ENCODE assay signal across 27 mouse cellular contexts in the genomic region with DNA sequence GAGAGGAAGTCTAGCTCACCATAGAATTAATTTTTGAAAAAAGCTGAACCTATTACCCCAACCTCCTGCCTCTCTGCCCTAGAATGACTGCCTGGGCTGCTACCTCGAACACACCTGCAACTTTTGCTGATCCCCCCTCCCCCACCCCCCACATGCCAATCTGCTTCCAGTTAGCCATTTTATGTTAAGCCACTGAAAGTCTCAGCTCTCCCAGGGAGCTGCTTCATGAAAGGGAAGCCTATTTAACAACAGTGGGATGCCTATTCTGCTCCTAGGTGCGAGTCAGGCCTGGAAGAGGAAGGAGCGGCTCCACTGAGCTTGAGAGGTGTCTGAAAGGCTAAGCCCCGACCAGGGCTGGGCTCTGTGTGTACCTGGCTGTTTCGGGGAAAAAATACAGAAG. TPM values are rescaled to one million over a fixed set of nuclear protein-coding genes. Genes with fewer than 3 reads are reported as not detected.
A peak's percentile ranks its signal among the peaks of the same experiment; 100 is the strongest.
DNase-seq lines count a peak whose midpoint lies in the region; ATAC-seq and TF ChIP-seq lines count a peak whose summit lies in the region.
"Had no signal": no experiment of that assay in that cellular context is flagged by ENCODE, and none has a peak within 500 bp of the region (broad histone marks: within the 10 kb centered on the region; RNA-seq: fewer than 3 reads in every experiment).

No protein-coding gene starts in this region.

- no peak for ATAC-seq in embryonic facial prominence, embryonic 11.5 days (replicated peaks; ENCODE audit: insufficient number of reproducible peaks, low FRiP score, low TSS enrichment, low read depth)
- ATAC-seq: forebrain, embryonic 14.5 days; inflammation-experienced regulatory T-cells, adult 6 months had no signal

- TF ChIP-seq POLR2A in small intestine, adult 2 months (IDR thresholded peaks at IDR 0.05; ENCODE audit: low read depth, low read length), result no peak

- H3K27ac ChIP-seq in embryonic facial prominence, embryonic 11.5 days (replicated peaks; ENCODE audit: low read depth, low read length), result no peak overlapping the region
- peak overlapping the region; percentile 25 for H3K27ac ChIP-seq in limb, embryonic 10.5 days
- peak overlapping the region; percentile 77; the same call in 1 of the 2 replicates for H3K27ac ChIP-seq in small intestine, adult 2 months (ENCODE audit: insufficient read depth, low read depth, low read length)
- H3K27ac ChIP-seq: embryonic facial prominence, embryonic 15.5 days; forebrain, embryonic 10.5 days; heart, adult 2 months; heart, embryonic 15.5 days; hindbrain, embryonic 15.5 days had no signal

- 0 out of 2 replicates have a peak overlapping the region, but pooled peaks have one; percentile 3 for H3K4me3 ChIP-seq in E14TG2a.4 (replicated peaks; ENCODE audit: low read length)
- no peak overlapping the region for H3K4me3 ChIP-seq in embryonic facial prominence, embryonic 11.5 days (ENCODE audit: low read depth, low read length)
- H3K4me3 ChIP-seq in limb, embryonic 10.5 days, result no peak overlapping the region
- H3K4me3 ChIP-seq in small intestine, adult 2 months (ENCODE audit: low read depth, low read length), result no peak overlapping the region
- H3K4me3 ChIP-seq: embryonic facial prominence, embryonic 15.5 days; erythroblast, embryonic 14.5 days; forebrain, embryonic 10.5 days; heart, adult 2 months; heart, embryonic 15.5 days; hindbrain, embryonic 15.5 days had no signal

- H3K27me3 ChIP-seq in E14TG2a.4 (ENCODE audit: insufficient read depth, low read length), result no peaks in the 10 kb centered on the region
- no peaks in the 10 kb centered on the region for H3K27me3 ChIP-seq in embryonic facial prominence, embryonic 11.5 days (ENCODE audit: control insufficient read depth, insufficient read depth, low read length)
- H3K27me3 ChIP-seq in limb, embryonic 10.5 days (ENCODE audit: low read depth, poor library complexity, severe bottlenecking), result no peaks in the 10 kb centered on the region
- H3K27me3 ChIP-seq in small intestine, adult 2 months (ENCODE audit: control insufficient read depth, insufficient read depth, low read length), result no peaks in the 10 kb centered on the region
- H3K27me3 ChIP-seq: CH12.LX; embryonic facial prominence, embryonic 15.5 days; heart, embryonic 15.5 days; hindbrain, embryonic 15.5 days had no signal

- WGBS in embryonic facial prominence, embryonic 11.5 days, result 32% methylated on average over 5 of the region's 5 CpGs
- WGBS in limb, embryonic 10.5 days, result 23% methylated on average over 5 of the region's 5 CpGs
- whole genome bisulfite sequencing in small intestine, adult 2 months, result 63% methylated on average over 5 of the region's 5 CpGs

- H3K36me3 ChIP-seq in E14TG2a.4 (ENCODE audit: insufficient read depth, low read length), result peaks cover 7% of the 10 kb centered on the region; the same call in 1 of the 2 replicates
- no peaks in the 10 kb centered on the region for H3K36me3 ChIP-seq in embryonic facial prominence, embryonic 11.5 days (replicated peaks; ENCODE audit: control insufficient read depth, insufficient read depth, low read depth, low read length)
- no peaks in the 10 kb centered on the region for H3K36me3 ChIP-seq in limb, embryonic 10.5 days
- no peaks in the 10 kb centered on the region for H3K36me3 ChIP-seq in small intestine, adult 2 months (ENCODE audit: control insufficient read depth, insufficient read depth, low read length)
- H3K36me3 ChIP-seq: embryonic facial prominence, embryonic 15.5 days; heart, embryonic 15.5 days; hindbrain, embryonic 15.5 days had no signal

- peak; percentile 3 for DNase-seq in embryonic facial prominence, embryonic 11.5 days (ENCODE audit: low spot score)
- DNase-seq in limb, embryonic 10.5 days (ENCODE audit: low spot score), result peak; percentile 45
- no peak for DNase-seq in adrenal gland, postnatal 14 days
- no peak for DNase-seq in right cerebral cortex, postnatal 36 days (ENCODE audit: low spot score in 2 of 2)
- DNase-seq in thymus, postnatal 14 days, result no peak
- DNase-seq: adrenal gland, adult 2 months; adrenal gland, postnatal 36 days; cerebellum, adult 8-10 months; cerebellum, postnatal 14 days; embryo, embryonic 11 days; gastrocnemius, postnatal 14 days; heart, adult 2 months; heart, postnatal 14 days had no signal

- no peaks in the 10 kb centered on the region for H3K9me3 ChIP-seq in E14TG2a.4 (ENCODE audit: low read length)
- H3K9me3 ChIP-seq in embryonic facial prominence, embryonic 11.5 days (replicated peaks; ENCODE audit: control insufficient read depth, low read length), result no peaks in the 10 kb centered on the region
- no peaks in the 10 kb centered on the region for H3K9me3 ChIP-seq in limb, embryonic 10.5 days (replicated peaks)
- H3K9me3 ChIP-seq: embryonic facial prominence, embryonic 15.5 days; forebrain, embryonic 10.5 days; heart, embryonic 15.5 days; hindbrain, embryonic 15.5 days had no signal

- H3K4me1 ChIP-seq in E14TG2a.4 (replicated peaks; ENCODE audit: low read depth, low read length), result peaks cover 68% of the 10 kb centered on the region
- H3K4me1 ChIP-seq in embryonic facial prominence, embryonic 11.5 days (ENCODE audit: control insufficient read depth, insufficient read depth, low read length), result no peaks in the 10 kb centered on the region
- H3K4me1 ChIP-seq in limb, embryonic 10.5 days, result peaks cover 18% of the 10 kb centered on the region
- peaks cover 15% of the 10 kb centered on the region for H3K4me1 ChIP-seq in small intestine, adult 2 months (ENCODE audit: control insufficient read depth, insufficient read depth, insufficient read length, low read length)
- H3K4me1 ChIP-seq: embryonic facial prominence, embryonic 15.5 days; heart, embryonic 15.5 days had no signal

- no peak for TF ChIP-seq CTCF in E14TG2a.4 (conservative IDR thresholded peaks at IDR 0.05; ENCODE audit: low read length)
- TF ChIP-seq CTCF in small intestine, adult 2 months (IDR thresholded peaks at IDR 0.05; ENCODE audit: extremely low read depth, insufficient read length, insufficient replicate concordance, low read depth, low read length), result no peak

- H3K4me2 ChIP-seq in embryonic facial prominence, embryonic 11.5 days (ENCODE audit: low read depth, low read length), result no peak overlapping the region
- H3K4me2 ChIP-seq: embryonic facial prominence, embryonic 15.5 days; heart, embryonic 11.5 days; heart, embryonic 15.5 days; hindbrain, embryonic 15.5 days had no signal

- H3K9ac ChIP-seq in embryonic facial prominence, embryonic 11.5 days (replicated peaks; ENCODE audit: low read length), result no peak overlapping the region
- H3K9ac ChIP-seq: embryonic facial prominence, embryonic 15.5 days; heart, embryonic 15.5 days; hindbrain, embryonic 15.5 days had no signal

RNA-seq across cellular contexts. Expression of a gene that starts 8.1 kb away (rescaled TPM):
- 0.29 TPM in 1 of 2 replicates, not detected in the other for polyA plus RNA-seq in embryonic facial prominence, embryonic 11.5 days (2014; fragmentation: Nextera tagmentation; extraction: Ambion mirVana)
- not detected in 2 replicates for polyA plus RNA-seq in limb, embryonic 10.5 days (2016; fragmentation: Nextera tagmentation; extraction: Ambion mirVana)
- not detected in 2 replicates for polyA plus RNA-seq in small intestine, adult 2 months (2012; rRNA removed)
- total RNA-seq in adrenal gland, postnatal 14 days (2021), result not detected in 2 replicates
- total RNA-seq: adrenal gland, adult 2 months; adrenal gland, postnatal 36 days; CH12.LX; common myeloid progenitor, adult 5-6 weeks; heart, adult 2 months; heart, postnatal 14 days; hematopoietic stem cell, adult 5-6 weeks had no signal
- polyA plus RNA-seq: adrenal gland, adult 2 months; erythroblast, embryonic 14.5 days; heart, embryonic 11.5 days; inflammation-experienced regulatory T-cells, adult 6 months; intestine, postnatal 0 days had no signal

RNA-seq across cellular contexts. Expression of a gene that starts 28.6 kb away (rescaled TPM):
- 58.4 and 66.0 TPM in 2 replicates for polyA plus RNA-seq in embryonic facial prominence, embryonic 11.5 days (2014; fragmentation: Nextera tagmentation; extraction: Ambion mirVana)
- 78.2 and 92.8 TPM in 2 replicates for polyA plus RNA-seq in limb, embryonic 10.5 days (2016; fragmentation: Nextera tagmentation; extraction: Ambion mirVana)
- polyA plus RNA-seq in small intestine, adult 2 months (2012; rRNA removed), result 3.3 and 9.1 TPM in 2 replicates
- 6.0 and 7.9 TPM in 2 replicates for total RNA-seq in adrenal gland, postnatal 14 days (2021)

Comparison
In these comparisons a context has a peak if more than half of its experiments do, and no peak if none do; other contexts are left out.
1. DNase-seq: peak in embryonic facial prominence, embryonic 11.5 days (single experiment) and limb, embryonic 10.5 days (single experiment); none in adrenal gland, postnatal 14 days (single experiment), right cerebral cortex, postnatal 36 days (0 of 2) and thymus, postnatal 14 days (single experiment).